10 mouse cellular contexts compared by ENCODE assay signal in genomic region chr6:114812322-114812721, GRCm38 (mm10).
A peak's percentile ranks its signal among the peaks of the same experiment; 100 is the strongest.
DNase-seq lines count a peak whose midpoint lies in the region; ATAC-seq and TF ChIP-seq lines count a peak whose summit lies in the region.
"Had no signal": no experiment of that assay in that cellular context is flagged by ENCODE, and none has a peak within 500 bp of the region (broad histone marks: within the 10 kb centered on the region; RNA-seq: fewer than 3 reads in every experiment).

No protein-coding gene starts in this region.

- no peak overlapping the region for H3K4me3 ChIP-seq in kidney, adult 2 months (ENCODE audit: insufficient read depth, low read depth, low read length)
- H3K4me3 ChIP-seq in kidney, embryonic 15.5 days (replicated peaks): no peak overlapping the region
- H3K4me3 ChIP-seq in lung, postnatal 0 days (ENCODE audit: low read depth, low read length): no peak overlapping the region
- no peak overlapping the region for H3K4me3 ChIP-seq in kidney, embryonic 14.5 days (ENCODE audit: low read length)
- H3K4me3 ChIP-seq: layer of hippocampus, adult 2 months; megakaryocyte, embryonic 14.5 days had no signal

- DNase-seq in kidney, adult 2 months: peak; percentile 21
- peak; percentile 59 for DNase-seq in brain, adult 2 months (ENCODE audit: low read depth, low spot score)
- DNase-seq in gastrocnemius, adult 8-10 months (ENCODE audit: low spot score in 2 of 2): peak; percentile 60 to 71
- peak; percentile 77 for DNase-seq in lung, postnatal 0 days (ENCODE audit: low spot score)
- no peak for DNase-seq in MN1 (ENCODE audit: low spot score)
- DNase-seq: cerebellum, adult 11-12 months had no signal

- no peak overlapping the region for H3K4me2 ChIP-seq in kidney, embryonic 15.5 days
- H3K4me2 ChIP-seq in lung, postnatal 0 days (replicated peaks; ENCODE audit: low read depth, low read length): no peak overlapping the region
- H3K4me2 ChIP-seq in kidney, embryonic 14.5 days (replicated peaks; ENCODE audit: low read depth, low read length): no peak overlapping the region

- no peak overlapping the region for H3K9ac ChIP-seq in kidney, embryonic 15.5 days
- H3K9ac ChIP-seq in lung, postnatal 0 days (replicated peaks; ENCODE audit: low read depth): no peak overlapping the region
- no peak overlapping the region for H3K9ac ChIP-seq in kidney, embryonic 14.5 days (ENCODE audit: low read depth, low read length)

- H3K27me3 ChIP-seq in kidney, adult 2 months (replicated peaks; ENCODE audit: control insufficient read depth, insufficient read depth, low read length): no peaks in the 10 kb centered on the region
- H3K27me3 ChIP-seq in kidney, embryonic 15.5 days: no peaks in the 10 kb centered on the region
- no peaks in the 10 kb centered on the region for H3K27me3 ChIP-seq in lung, postnatal 0 days (replicated peaks; ENCODE audit: insufficient read depth, low read length)
- H3K27me3 ChIP-seq in kidney, embryonic 14.5 days (ENCODE audit: control insufficient read depth, insufficient read depth, low read length): no peaks in the 10 kb centered on the region
- H3K27me3 ChIP-seq: megakaryocyte, embryonic 14.5 days had no signal

- TF ChIP-seq POLR2A in kidney, adult 2 months (IDR thresholded peaks at IDR 0.05; ENCODE audit: low read depth, low read length): no peak

- 73% methylated on average over 5 of the region's 5 CpGs for WGBS in kidney, adult 2 months
- WGBS in kidney, embryonic 15.5 days: 78% methylated on average over 5 of the region's 5 CpGs
- 50% methylated on average over 5 of the region's 5 CpGs for WGBS in lung, postnatal 0 days
- WGBS in kidney, embryonic 14.5 days: 89% methylated on average over 5 of the region's 5 CpGs

- H3K4me1 ChIP-seq in kidney, adult 2 months (ENCODE audit: control insufficient read depth, insufficient read depth, low read length): no peaks in the 10 kb centered on the region
- 0 out of 2 replicates have a peak, but pooled peaks cover 2% of the 10 kb centered on the region for H3K4me1 ChIP-seq in kidney, embryonic 15.5 days
- H3K4me1 ChIP-seq in lung, postnatal 0 days (ENCODE audit: insufficient read depth, low read depth, low read length): no peaks in the 10 kb centered on the region
- no peaks in the 10 kb centered on the region for H3K4me1 ChIP-seq in kidney, embryonic 14.5 days (ENCODE audit: control insufficient read depth, insufficient read depth, low read length)

- no peaks in the 10 kb centered on the region for H3K36me3 ChIP-seq in kidney, adult 2 months (ENCODE audit: control insufficient read depth, insufficient read depth, low read length)
- no peaks in the 10 kb centered on the region for H3K36me3 ChIP-seq in kidney, embryonic 15.5 days
- no peaks in the 10 kb centered on the region for H3K36me3 ChIP-seq in lung, postnatal 0 days (ENCODE audit: insufficient read depth, low read length)
- H3K36me3 ChIP-seq in kidney, embryonic 14.5 days (ENCODE audit: control insufficient read depth, insufficient read depth, low read length): no peaks in the 10 kb centered on the region

- TF ChIP-seq EP300 in lung, postnatal 0 days (IDR thresholded peaks at IDR 0.05): no peak

- no peak for TF ChIP-seq CTCF in kidney, adult 2 months (conservative IDR thresholded peaks at IDR 0.05; ENCODE audit: insufficient read depth, insufficient read length, low read depth, low read length)
- no peak for TF ChIP-seq CTCF in lung, postnatal 0 days (IDR thresholded peaks at IDR 0.05)

- no peak overlapping the region for H3K27ac ChIP-seq in kidney, adult 2 months (ENCODE audit: insufficient read depth, low read depth, low read length)
- H3K27ac ChIP-seq in kidney, embryonic 15.5 days: no peak overlapping the region
- no peak overlapping the region for H3K27ac ChIP-seq in lung, postnatal 0 days (ENCODE audit: low read length)
- H3K27ac ChIP-seq in kidney, embryonic 14.5 days (ENCODE audit: low read depth, low read length): no peak overlapping the region
- H3K27ac ChIP-seq: layer of hippocampus, adult 2 months had no signal

- ATAC-seq in kidney, embryonic 15.5 days (replicated peaks; ENCODE audit: low FRiP score): no peak
- peak; percentile 35 for ATAC-seq in lung, postnatal 0 days
- ATAC-seq in kidney, embryonic 14.5 days (ENCODE audit: low FRiP score, low TSS enrichment): no peak

- no peaks in the 10 kb centered on the region for H3K9me3 ChIP-seq in kidney, embryonic 15.5 days (replicated peaks)
- no peaks in the 10 kb centered on the region for H3K9me3 ChIP-seq in lung, postnatal 0 days (ENCODE audit: low read length)
- H3K9me3 ChIP-seq in kidney, embryonic 14.5 days (ENCODE audit: control insufficient read depth, low read length): no peaks in the 10 kb centered on the region
